Mouse (Mus musculus): ENCODE data around the gene Pitpnm2.
A peak's percentile ranks its signal among the peaks of the same experiment; 100 is the strongest.

Pitpnm2 gene

DNA sequence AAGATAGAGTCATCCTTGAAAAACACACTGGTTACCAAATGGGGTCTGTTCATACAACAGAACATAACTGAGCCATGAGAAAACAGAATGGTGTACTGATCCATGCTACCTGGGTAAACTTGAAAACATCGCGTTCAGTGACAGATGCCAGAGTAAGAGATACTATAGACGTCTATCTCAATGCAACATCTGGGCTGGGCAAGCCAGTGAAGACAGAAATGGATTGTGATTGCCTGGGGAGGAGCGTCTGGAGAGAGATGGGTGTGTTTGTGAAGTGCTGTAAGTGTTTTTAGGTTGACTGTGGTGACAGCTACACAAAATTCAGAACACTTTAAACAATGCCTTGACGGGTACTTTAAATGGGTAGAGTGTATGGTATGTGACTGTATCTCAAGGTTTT is 48.7 kb downstream of the Pitpnm2 start:
- no peak for DNase-seq

- DNase-seq, result no peak
These were observed 50.4 kb downstream of the Pitpnm2 start for GRCm38 (mm10) chr5:124199168-124199567.

GRCm38 (mm10) chr5:124198473-124198872 is 51.1 kb downstream of the Pitpnm2 start:
- DNase-seq, result no peak

- no peak for DNase-seq
These were observed 53.5 kb downstream of the Pitpnm2 start for GRCm38 (mm10) chr5:124196082-124196481.

DNA sequence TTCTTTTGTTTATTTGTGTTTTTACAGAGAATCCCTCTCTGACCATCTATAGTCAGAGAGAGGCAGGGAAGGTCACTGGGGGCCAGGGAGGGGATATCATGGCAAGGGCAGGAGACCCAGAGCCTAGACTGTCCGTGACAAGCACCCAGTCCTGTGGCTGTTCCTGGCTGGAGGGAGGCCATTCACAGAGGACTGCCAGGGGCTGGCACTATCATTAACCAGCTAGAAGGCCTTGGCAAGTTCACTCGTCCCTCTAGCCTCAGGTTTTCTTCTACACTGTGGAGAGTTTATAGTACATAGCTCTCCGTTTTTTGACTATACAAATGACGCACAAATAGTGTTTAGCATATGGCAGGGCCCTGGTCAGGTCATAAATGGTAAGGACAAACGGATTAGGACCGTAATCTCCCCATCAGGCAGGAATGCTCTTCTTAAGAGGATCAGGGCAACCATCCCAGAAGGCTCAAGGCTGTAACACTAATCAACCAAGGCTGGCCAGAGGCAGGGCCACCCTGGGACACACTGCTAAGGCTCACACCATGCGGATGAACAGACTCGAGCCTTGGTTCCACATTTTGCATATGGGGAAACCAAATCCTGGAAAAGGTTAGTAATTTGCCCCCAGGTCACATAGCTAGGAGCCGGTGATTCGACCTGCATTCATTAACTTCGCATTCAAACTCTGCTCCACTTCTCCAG is 55.0 kb downstream of the Pitpnm2 start:
- DNase-seq, result no peak

DNA sequence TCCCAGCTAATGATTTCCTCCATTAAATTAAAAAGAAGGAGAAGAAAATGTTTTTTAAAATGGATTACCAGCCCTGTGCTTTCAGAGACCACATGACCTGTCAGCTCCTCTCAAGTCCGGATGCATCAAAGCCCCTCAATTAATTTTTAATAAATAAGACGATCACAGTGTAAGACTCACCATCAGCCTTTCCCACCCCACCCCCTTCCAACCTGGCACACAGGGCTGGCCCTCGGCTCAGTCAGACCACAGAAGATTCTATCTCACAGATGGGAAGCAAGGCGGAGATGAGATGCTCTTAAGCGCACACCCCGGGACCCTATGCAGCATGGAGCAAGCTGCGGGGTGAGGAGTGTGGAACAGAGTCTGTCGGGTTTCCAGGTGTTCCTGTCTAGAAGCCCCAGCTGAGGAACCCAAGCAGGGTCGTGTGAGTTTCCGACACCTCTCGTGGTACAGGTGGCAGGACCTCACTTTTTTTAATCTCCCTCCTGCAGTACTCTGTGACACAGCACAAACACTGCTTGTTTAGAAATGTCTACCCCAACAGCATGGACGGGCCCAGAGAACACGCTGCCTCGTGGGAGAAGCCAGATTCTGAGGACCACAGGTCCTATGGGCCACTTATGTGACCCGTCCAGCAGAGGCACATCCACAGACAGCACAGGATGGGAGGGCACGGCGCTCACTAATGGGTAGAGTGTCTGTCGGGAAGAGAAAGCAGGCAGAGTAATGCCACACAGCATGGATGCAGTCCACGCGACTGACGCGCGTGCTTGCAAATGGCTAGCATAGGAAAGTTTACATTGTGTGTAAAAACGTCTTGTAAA is 56.1 kb downstream of the Pitpnm2 start:
- peak; percentile 42 to 69 for DNase-seq

- peak; percentile 51 to 68 for DNase-seq
These were observed 56.8 kb downstream of the Pitpnm2 start for GRCm38 (mm10) chr5:124192726-124193285.

GRCm38 (mm10) chr5:124192251-124192710 is 57.3 kb downstream of the Pitpnm2 start:
- DNase-seq, result peak in 1 of 2 experiments; percentile 39

- DNase-seq, result no peak
These were observed 59.3 kb downstream of the Pitpnm2 start for GRCm38 (mm10) chr5:124190146-124190870.

DNA sequence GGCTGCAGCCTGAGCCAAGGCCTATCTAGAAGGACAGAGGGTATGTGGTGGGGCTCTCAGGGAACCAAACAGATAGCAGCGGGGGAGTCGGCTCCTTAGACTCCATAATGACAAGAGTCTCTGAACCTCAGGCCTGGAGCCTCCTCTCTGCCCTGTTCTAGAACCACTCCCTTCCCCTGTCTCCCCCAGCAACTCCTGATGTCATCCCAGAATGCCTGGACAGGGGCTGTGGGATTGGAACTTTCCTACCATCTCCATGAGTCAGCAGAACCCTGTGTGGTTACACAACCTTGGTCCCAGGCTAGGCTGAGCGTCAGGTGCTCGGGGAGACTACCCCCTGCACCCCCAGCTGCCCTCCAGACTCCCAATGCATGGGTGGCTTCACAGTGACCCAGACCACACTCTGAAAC is 60.0 kb downstream of the Pitpnm2 start:
- DNase-seq, result no peak

- peak; percentile 58 to 76 for DNase-seq
These were observed 61.9 kb downstream of the Pitpnm2 start for GRCm38 (mm10) chr5:124187508-124188311.

DNA sequence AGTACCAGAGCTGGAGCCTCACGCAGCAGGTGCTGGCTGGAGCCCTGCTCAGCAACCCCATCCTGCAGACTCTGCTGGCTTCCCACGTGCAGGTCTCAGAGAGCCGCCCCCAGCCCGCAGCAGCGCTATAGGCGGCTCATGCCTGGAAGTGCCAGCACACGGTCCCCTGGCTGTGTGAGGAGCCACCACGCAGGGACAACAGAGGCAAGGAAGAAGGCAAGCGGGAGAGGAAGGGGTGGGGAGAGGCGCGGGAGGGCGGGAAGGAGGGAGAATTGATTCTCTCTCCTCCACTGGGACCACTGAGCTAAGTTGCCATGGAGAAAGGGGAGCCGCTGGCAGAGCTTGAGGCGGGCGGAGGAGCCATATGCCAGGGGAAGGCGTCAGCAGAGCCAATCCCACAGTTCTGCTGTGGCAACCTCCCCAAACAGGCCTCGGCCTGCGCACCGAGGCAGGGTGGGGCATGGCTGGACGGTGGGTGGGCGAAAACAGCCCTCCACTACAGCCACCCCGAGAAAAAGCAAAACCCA is 62.5 kb downstream of the Pitpnm2 start:
- peak; percentile 77 to 89 for DNase-seq

- peak in 1 of 2 experiments; percentile 53 for DNase-seq
These were observed 63.1 kb downstream of the Pitpnm2 start for GRCm38 (mm10) chr5:124186465-124186854.

GRCm38 (mm10) chr5:124185706-124186464 is 63.7 kb downstream of the Pitpnm2 start:
- peak; percentile 75 to 87 for DNase-seq

- peak; percentile 55 to 63 for DNase-seq
These were observed 64.5 kb downstream of the Pitpnm2 start for GRCm38 (mm10) chr5:124184898-124185701.

DNA sequence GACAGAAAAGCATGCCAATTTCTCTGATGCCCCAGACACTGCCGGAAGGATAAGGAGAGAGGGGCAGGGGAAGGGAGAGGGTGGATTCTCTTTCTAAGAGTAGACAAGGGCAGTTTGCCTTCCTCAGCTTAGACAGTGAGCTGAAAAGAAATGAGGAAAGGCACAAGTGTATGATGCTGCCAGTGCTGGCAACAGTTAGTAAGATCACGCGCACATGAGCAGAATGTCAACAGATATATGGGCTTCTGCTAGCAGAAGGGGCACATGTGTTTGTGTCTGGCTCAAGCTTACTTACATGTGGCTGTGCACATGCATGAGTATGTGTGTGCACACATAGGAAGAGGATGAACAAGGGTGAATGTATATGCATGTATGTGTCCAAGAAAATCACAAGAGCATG is 65.4 kb downstream of the Pitpnm2 start:
- peak in 1 of 2 experiments; percentile 21 for DNase-seq

DNA sequence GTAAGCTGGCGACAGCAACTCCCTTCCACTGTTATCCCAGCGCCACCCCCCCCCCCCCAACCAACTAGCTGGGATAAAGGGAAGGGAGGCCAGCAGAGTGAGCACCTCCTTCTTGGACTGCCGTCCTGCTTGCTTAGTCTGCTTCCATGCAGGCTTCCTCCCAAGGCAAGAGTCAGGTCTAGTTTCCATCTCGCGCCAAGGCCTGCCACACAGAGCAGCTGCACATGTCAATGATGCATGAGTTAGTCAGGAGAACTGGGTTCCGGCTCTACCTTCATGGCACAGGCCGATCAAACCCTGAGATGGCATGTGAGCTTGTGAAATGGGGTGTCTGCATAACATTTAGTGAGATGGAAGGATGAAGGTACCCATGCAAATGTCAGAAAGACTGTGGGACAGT is 66.9 kb downstream of the Pitpnm2 start:
- no peak for DNase-seq

- DNase-seq, result no peak
These were observed 67.5 kb downstream of the Pitpnm2 start for GRCm38 (mm10) chr5:124182097-124182496.

GRCm38 (mm10) chr5:124180500-124181167 is 68.9 kb downstream of the Pitpnm2 start:
- no peak for DNase-seq

All from thymus, postnatal 36 days (tissue).